Mouse (Mus musculus): ENCODE measurements around the gene Olfr105-ps. TPM values are rescaled to one million over a fixed set of nuclear protein-coding genes. Genes with fewer than 3 reads are reported as not detected.

The Olfr105-ps gene
- polyA plus RNA-seq (2014; fragmentation: Illumina TruSeq; extraction: RNeasy Lipid Tissue Mini Kit (QIAGEN cat#74804); ENCODE audit: insufficient read depth, low read depth, low replicate concordance): not detected

DNA sequence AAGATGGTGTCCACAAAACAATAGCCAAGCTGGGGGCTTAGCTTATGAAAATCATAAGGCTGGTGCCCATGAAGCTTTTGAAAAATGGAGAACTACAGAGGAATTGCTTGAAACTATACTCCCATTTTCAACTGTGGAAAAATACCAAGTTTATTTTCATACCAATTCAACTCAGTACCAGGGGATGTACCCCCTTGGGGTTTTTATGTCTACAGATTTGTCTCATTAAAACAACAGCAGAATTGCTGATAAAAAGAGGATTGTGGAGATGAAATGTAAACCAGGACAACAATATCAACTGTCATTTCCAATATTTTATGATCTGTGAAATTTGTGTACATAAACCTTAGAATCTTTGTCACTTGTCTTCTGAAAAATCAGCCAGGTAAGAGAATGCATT is at the start of gene Olfr105-ps:
Olfr105-ps (plus strand) TSS at position 301 of the 400 bp plus-strand sequence.

DNA sequence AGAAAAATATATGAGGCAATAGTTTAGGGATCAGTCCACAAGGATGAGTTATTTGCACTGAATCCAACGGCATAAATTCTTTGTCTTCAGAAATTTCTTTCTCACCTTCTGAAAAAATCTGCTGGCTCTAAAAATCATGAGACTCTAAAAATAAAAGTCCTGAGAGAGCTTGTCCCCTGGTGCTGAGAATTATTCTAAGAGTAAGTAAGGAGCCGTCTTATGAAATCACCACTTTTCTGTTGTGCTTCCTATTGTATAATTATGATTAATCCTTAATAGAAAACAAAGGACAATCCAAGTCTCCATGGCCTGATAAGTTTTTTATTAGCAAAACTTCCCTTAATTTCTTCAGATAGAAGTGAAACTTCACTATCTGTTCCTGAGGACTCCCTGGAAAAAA is 39.2 kb upstream of the Olfr105-ps start, which contains the start of gene Olfr103:
Olfr103 (minus strand) TSS at position 101 of the 400 bp plus-strand sequence.

DNA sequence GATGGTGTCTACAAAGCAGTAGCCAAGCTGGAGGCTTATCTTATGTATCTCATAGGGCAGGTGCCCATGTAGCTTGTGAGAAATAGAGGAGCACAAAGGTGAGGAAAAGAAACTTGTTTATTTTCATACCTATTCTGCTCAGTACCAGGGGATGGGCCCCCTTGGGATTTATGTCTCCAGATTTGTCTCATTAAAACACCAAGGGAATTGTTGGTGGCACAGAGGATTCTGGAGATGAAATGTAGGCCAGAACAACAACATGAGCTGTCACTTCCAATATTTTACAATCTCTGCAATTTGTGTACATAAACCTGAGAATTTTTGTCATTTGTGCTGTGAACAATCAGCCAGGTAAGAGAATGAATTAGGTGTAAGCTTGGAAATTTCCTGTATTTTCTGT is 19.6 kb upstream of the Olfr105-ps start, which contains the start of gene Olfr104-ps:
Olfr104-ps (plus strand) TSS at position 301 of the 400 bp plus-strand sequence.

DNA sequence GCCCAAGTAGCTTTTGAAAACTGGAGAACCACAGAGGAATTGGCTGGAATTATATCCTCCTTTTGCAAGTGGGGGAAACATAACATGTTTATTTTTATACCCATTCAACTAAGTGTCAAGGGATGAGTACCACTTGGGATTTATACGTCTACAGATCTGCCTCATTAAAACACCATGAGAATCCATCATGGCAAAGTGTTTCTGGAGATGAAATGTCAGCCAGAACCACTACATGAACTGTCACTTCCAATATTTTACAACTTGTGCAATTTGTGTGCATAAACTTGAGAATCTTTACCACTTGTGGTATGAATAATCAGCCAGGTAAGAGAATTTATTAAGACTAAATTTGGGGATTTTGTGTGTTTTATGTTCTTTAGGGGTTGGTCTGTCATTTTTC is 11.3 kb downstream of the Olfr105-ps start, which contains the start of gene Olfr106-ps:
Olfr106-ps (plus strand) TSS at position 301 of the 400 bp plus-strand sequence.

DNA sequence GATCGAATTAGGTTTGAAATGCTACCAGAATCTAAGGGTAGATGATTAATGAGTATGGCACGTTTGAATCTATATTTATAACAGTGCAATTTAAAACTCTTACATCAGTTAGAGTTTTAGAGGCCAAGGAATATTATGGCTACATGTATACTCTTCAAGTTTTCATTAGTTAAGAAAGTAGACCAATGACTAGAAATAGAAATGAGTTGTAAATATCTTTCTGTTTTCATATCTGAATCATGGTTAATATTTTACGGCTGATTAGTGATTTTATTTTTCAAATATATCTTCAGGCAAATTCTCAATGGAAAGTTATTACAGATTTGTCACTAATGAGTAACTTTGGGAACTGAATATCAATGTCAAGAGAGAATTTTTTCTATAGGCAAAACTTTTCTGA is 20.1 kb downstream of the Olfr105-ps start, which contains the start of gene Olfr107:
Olfr107 (plus strand) TSS at position 301 of the 400 bp plus-strand sequence.

Other genes starting within 250 kb of the Olfr105-ps start
- gene Olfr93, start 217.5 kb upstream of the Olfr105-ps start, polyA plus RNA-seq (2014; fragmentation: Illumina TruSeq; extraction: RNeasy Lipid Tissue Mini Kit (QIAGEN cat#74804); ENCODE audit: insufficient read depth, low read depth, low replicate concordance): not detected
- gene Ubd, start 185.1 kb upstream of the Olfr105-ps start, polyA plus RNA-seq (2014; fragmentation: Illumina TruSeq; extraction: RNeasy Lipid Tissue Mini Kit (QIAGEN cat#74804); ENCODE audit: insufficient read depth, low read depth, low replicate concordance): 0.45 TPM
- not detected for gene Olfr94, start 178.0 kb upstream of the Olfr105-ps start, polyA plus RNA-seq (2014; fragmentation: Illumina TruSeq; extraction: RNeasy Lipid Tissue Mini Kit (QIAGEN cat#74804); ENCODE audit: insufficient read depth, low read depth, low replicate concordance)
- not detected for gene Olfr95, start 165.9 kb upstream of the Olfr105-ps start, polyA plus RNA-seq (2014; fragmentation: Illumina TruSeq; extraction: RNeasy Lipid Tissue Mini Kit (QIAGEN cat#74804); ENCODE audit: insufficient read depth, low read depth, low replicate concordance)
- gene Olfr96, start 158.9 kb upstream of the Olfr105-ps start, polyA plus RNA-seq (2014; fragmentation: Illumina TruSeq; extraction: RNeasy Lipid Tissue Mini Kit (QIAGEN cat#74804); ENCODE audit: insufficient read depth, low read depth, low replicate concordance): not detected
- not detected for gene Olfr97, start 141.7 kb upstream of the Olfr105-ps start, polyA plus RNA-seq (2014; fragmentation: Illumina TruSeq; extraction: RNeasy Lipid Tissue Mini Kit (QIAGEN cat#74804); ENCODE audit: insufficient read depth, low read depth, low replicate concordance)
- gene Olfr98, start 115.3 kb upstream of the Olfr105-ps start, polyA plus RNA-seq (2014; fragmentation: Illumina TruSeq; extraction: RNeasy Lipid Tissue Mini Kit (QIAGEN cat#74804); ENCODE audit: insufficient read depth, low read depth, low replicate concordance): not detected
- gene H2-M3, start 108.8 kb upstream of the Olfr105-ps start, polyA plus RNA-seq (2014; fragmentation: Illumina TruSeq; extraction: RNeasy Lipid Tissue Mini Kit (QIAGEN cat#74804); ENCODE audit: insufficient read depth, low read depth, low replicate concordance): 21.8 TPM
- gene Olfr99, start 95.6 kb upstream of the Olfr105-ps start, polyA plus RNA-seq (2014; fragmentation: Illumina TruSeq; extraction: RNeasy Lipid Tissue Mini Kit (QIAGEN cat#74804); ENCODE audit: insufficient read depth, low read depth, low replicate concordance): not detected
- gene Olfr101, start 74.7 kb upstream of the Olfr105-ps start, polyA plus RNA-seq (2014; fragmentation: Illumina TruSeq; extraction: RNeasy Lipid Tissue Mini Kit (QIAGEN cat#74804); ENCODE audit: insufficient read depth, low read depth, low replicate concordance): not detected
- gene Olfr102, start 62.0 kb upstream of the Olfr105-ps start, polyA plus RNA-seq (2014; fragmentation: Illumina TruSeq; extraction: RNeasy Lipid Tissue Mini Kit (QIAGEN cat#74804); ENCODE audit: insufficient read depth, low read depth, low replicate concordance): not detected
- gene Olfr103, start 39.3 kb upstream of the Olfr105-ps start, polyA plus RNA-seq (2014; fragmentation: Illumina TruSeq; extraction: RNeasy Lipid Tissue Mini Kit (QIAGEN cat#74804); ENCODE audit: insufficient read depth, low read depth, low replicate concordance): not detected
- gene Olfr104-ps, start 19.5 kb upstream of the Olfr105-ps start, polyA plus RNA-seq (2014; fragmentation: Illumina TruSeq; extraction: RNeasy Lipid Tissue Mini Kit (QIAGEN cat#74804); ENCODE audit: insufficient read depth, low read depth, low replicate concordance): not detected
- gene Olfr106-ps, start 11.4 kb downstream of the Olfr105-ps start, polyA plus RNA-seq (2014; fragmentation: Illumina TruSeq; extraction: RNeasy Lipid Tissue Mini Kit (QIAGEN cat#74804); ENCODE audit: insufficient read depth, low read depth, low replicate concordance): not detected
- gene Olfr107, start 20.2 kb downstream of the Olfr105-ps start, polyA plus RNA-seq (2014; fragmentation: Illumina TruSeq; extraction: RNeasy Lipid Tissue Mini Kit (QIAGEN cat#74804); ENCODE audit: insufficient read depth, low read depth, low replicate concordance): not detected
- not detected for gene Olfr108, start 66.4 kb downstream of the Olfr105-ps start, polyA plus RNA-seq (2014; fragmentation: Illumina TruSeq; extraction: RNeasy Lipid Tissue Mini Kit (QIAGEN cat#74804); ENCODE audit: insufficient read depth, low read depth, low replicate concordance)
- gene Olfr109, start 79.9 kb downstream of the Olfr105-ps start, polyA plus RNA-seq (2014; fragmentation: Illumina TruSeq; extraction: RNeasy Lipid Tissue Mini Kit (QIAGEN cat#74804); ENCODE audit: insufficient read depth, low read depth, low replicate concordance): not detected
- gene H2-M2, start 104.5 kb downstream of the Olfr105-ps start, polyA plus RNA-seq (2014; fragmentation: Illumina TruSeq; extraction: RNeasy Lipid Tissue Mini Kit (QIAGEN cat#74804); ENCODE audit: insufficient read depth, low read depth, low replicate concordance): 0.43 TPM
- not detected for gene Olfr110, start 113.4 kb downstream of the Olfr105-ps start, polyA plus RNA-seq (2014; fragmentation: Illumina TruSeq; extraction: RNeasy Lipid Tissue Mini Kit (QIAGEN cat#74804); ENCODE audit: insufficient read depth, low read depth, low replicate concordance)
- gene Olfr111, start 129.0 kb downstream of the Olfr105-ps start, polyA plus RNA-seq (2014; fragmentation: Illumina TruSeq; extraction: RNeasy Lipid Tissue Mini Kit (QIAGEN cat#74804); ENCODE audit: insufficient read depth, low read depth, low replicate concordance): not detected
- not detected for gene Olfr112, start 190.4 kb downstream of the Olfr105-ps start, polyA plus RNA-seq (2014; fragmentation: Illumina TruSeq; extraction: RNeasy Lipid Tissue Mini Kit (QIAGEN cat#74804); ENCODE audit: insufficient read depth, low read depth, low replicate concordance)
- gene Olfr113, start 198.6 kb downstream of the Olfr105-ps start, polyA plus RNA-seq (2014; fragmentation: Illumina TruSeq; extraction: RNeasy Lipid Tissue Mini Kit (QIAGEN cat#74804); ENCODE audit: insufficient read depth, low read depth, low replicate concordance): not detected
- gene Olfr114, start 213.7 kb downstream of the Olfr105-ps start, polyA plus RNA-seq (2014; fragmentation: Illumina TruSeq; extraction: RNeasy Lipid Tissue Mini Kit (QIAGEN cat#74804); ENCODE audit: insufficient read depth, low read depth, low replicate concordance): not detected
- gene Olfr115, start 248.1 kb downstream of the Olfr105-ps start, polyA plus RNA-seq (2014; fragmentation: Illumina TruSeq; extraction: RNeasy Lipid Tissue Mini Kit (QIAGEN cat#74804); ENCODE audit: insufficient read depth, low read depth, low replicate concordance): not detected
- gene Olfr116, start 248.2 kb downstream of the Olfr105-ps start, polyA plus RNA-seq (2014; fragmentation: Illumina TruSeq; extraction: RNeasy Lipid Tissue Mini Kit (QIAGEN cat#74804); ENCODE audit: insufficient read depth, low read depth, low replicate concordance): not detected